Mouse (Mus musculus) left cerebral cortex, adult 2 months (tissue): Measurements from ENCODE around the gene Il1r2. TPM values are rescaled to one million over a fixed set of nuclear protein-coding genes. Genes with fewer than 3 reads are reported as not detected.

Source experiments
- DNase-seq, 2 experiments: peaks; one replicate each; pipeline ENCODE4 v3.0.0; 2021 to 2022; ENCODE audit warnings: low spot score in 2 of 2, mixed read lengths in 1 of 2; ENCODE audit errors: extremely low spot score in 1 of 2
- H3K27ac ChIP-seq: fragments of 200-600 bp; 2 replicates; pipeline ENCODE4 v1.8.1; 2022
- H3K4me3 ChIP-seq: fragments of 200-600 bp; 2 replicates; pipeline ENCODE4 v1.8.1; 2022
- CTCF ChIP-seq: fragments of 200-600 bp; IDR thresholded peaks from 2 replicates; pipeline ENCODE4 v1.8.1; 2022; ENCODE audit warnings: antibody characterized with exemption, mild to moderate bottlenecking, moderate library complexity
- intact Hi-C: fragments of 180-260 bp; cut with DNase I; formaldehyde crosslinking; loops from one replicate; pipeline ENCODE4 v1.15.1; 2025
- long read RNA-seq, 2 experiments: library from polyadenylated mRNA; stranded (forward); transcript quantifications; one replicate each; pipeline ENCODE4 v2.0.0; 2021; ENCODE audit warnings: borderline mapping rate in 2 of 2
- total RNA-seq, 2 experiments: library from RNA; stranded (reverse); gene quantifications; 2 replicates each; pipeline ENCODE4 v1.2.3; 2021

Gene Il1r2
- total RNA-seq: not detected
- long read RNA-seq, experiment 1: 0 reads
- long read RNA-seq, experiment 2: 0 reads

DNA sequence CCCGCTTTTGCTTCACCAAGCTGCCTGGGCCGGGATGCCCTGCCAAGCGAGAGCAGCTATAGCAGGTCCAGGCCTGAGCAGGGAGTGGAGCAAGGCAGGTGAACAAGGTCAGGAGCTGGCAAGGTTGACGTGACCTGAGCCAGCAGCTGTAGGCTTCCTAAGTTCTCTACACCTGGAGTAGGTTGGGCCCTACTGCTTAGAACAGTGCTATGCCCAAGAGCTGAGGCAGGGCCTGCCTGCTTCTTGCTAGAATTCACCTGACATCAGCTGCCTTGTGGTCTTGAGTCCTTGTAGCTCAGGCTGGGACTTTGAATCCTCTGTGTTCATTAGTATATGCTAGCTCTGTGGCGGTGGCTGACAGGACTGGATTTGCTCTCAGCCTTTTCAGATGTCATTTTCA, at the start of gene Il1r2:
Il1r2 (plus strand) TSS at position 301 of the 400 bp plus-strand sequence.
- intact Hi-C loops: no loop called here
- no peak for DNase-seq
- H3K27ac ChIP-seq: no peak within 1 kb of the TSS
- no peak for TF ChIP-seq CTCF
- no peak within 1 kb of the TSS for H3K4me3 ChIP-seq

DNA sequence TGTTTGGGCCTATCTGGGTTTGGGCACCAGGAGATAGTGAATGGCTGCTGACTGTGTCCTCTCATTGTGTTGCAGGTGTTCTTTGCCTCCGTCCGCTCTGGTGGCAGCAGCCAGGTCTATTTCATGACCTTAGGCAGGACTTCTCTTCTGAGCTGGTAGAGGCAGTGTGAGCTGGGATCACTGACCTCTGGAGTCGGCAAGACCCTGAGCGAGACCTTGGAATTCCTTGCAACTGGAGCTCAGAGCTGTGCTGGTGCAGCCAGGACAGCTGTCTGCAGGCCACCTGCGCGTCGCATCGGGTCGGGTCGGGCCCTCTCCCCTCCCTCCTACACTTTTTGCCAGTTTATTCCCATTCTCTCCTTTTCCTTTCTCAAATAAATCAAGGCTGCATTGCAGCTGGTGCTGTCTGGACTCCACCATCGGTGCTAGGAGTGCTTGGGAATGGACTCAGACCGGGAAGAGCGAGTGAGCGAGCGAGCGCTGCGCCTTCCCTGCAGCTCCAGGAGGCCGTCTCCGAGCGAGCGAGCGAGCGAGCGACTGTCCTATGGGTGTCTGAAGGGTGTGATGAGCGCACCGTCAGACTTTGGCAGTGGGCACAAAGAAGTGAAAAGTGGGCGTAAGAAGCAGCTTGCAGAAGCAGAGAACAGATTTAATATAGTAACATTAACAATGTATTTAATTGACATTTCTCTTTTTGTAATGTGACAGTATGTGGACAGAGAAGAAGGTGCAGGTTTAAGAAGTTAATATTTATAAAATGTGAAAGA, 49.1 kb upstream of the Il1r2 start:
- no peak for TF ChIP-seq CTCF
- H3K4me3 ChIP-seq: no peak overlapping the region
- H3K27ac ChIP-seq: peak overlapping the region; percentile 48; the same call in 1 of the 2 replicates
- intact Hi-C loops: loop anchor here (5.0 kb wide), 1 partner anchor 353 kb away; no protein-coding TSS in a partner anchor
- DNase-seq: no peak

DNA sequence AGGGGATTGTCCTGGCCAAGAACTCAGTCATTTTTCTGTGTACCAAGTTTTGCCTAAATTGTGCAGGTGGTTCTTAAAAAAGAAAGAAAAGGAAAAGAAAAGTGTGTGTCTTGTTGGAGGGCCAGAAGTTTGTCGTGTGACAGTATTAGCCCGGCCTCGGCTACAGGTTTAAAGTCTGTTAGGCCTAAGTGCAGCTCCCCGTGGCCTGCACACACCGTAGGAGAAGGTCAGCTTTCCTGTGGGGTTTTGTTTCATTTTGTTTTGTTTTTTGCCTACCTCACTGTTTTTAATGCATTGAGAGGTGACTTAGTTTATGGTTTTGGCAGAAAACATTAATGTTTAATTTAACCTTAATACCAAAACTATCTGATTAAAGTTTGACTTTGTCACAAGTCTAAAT, 48.5 kb upstream of the Il1r2 start:
- intact Hi-C loops: no loop called here
- DNase-seq: no peak
- TF ChIP-seq CTCF: no peak
- 0 out of 2 replicates have a peak overlapping the region, but pooled peaks have one; percentile 28 for H3K27ac ChIP-seq
- no peak overlapping the region for H3K4me3 ChIP-seq

DNA sequence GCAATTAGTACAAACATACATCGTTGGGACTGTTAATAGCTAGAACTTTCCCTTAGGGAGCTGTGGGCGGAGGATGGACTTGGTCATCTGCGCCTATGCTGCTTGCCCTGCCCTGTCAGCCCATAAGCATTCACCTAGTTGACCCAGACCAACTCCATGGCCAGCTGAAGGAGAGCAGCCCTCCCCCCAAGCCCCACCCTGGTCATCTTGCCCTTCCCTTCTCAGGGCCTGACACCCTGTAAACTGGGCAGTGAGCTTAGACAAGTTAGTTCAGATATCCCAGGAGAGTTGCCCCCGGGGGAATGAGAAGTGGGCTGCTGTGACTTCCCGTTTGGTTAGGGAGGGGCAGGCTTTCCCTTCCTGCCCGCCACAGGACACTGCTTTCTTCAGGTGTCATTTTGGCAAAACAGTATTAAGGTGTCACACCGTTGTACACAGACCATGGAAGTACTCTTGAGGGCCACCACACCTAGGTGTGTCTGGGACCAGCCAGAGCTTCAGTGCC, 46.7 kb upstream of the Il1r2 start:
- no peak for TF ChIP-seq CTCF
- Histone ChIP-seq H3K27ac (no peak overlapping the region), H3K4me3 (no peak overlapping the region)
- intact Hi-C loops: no loop called here
- no peak for DNase-seq

DNA sequence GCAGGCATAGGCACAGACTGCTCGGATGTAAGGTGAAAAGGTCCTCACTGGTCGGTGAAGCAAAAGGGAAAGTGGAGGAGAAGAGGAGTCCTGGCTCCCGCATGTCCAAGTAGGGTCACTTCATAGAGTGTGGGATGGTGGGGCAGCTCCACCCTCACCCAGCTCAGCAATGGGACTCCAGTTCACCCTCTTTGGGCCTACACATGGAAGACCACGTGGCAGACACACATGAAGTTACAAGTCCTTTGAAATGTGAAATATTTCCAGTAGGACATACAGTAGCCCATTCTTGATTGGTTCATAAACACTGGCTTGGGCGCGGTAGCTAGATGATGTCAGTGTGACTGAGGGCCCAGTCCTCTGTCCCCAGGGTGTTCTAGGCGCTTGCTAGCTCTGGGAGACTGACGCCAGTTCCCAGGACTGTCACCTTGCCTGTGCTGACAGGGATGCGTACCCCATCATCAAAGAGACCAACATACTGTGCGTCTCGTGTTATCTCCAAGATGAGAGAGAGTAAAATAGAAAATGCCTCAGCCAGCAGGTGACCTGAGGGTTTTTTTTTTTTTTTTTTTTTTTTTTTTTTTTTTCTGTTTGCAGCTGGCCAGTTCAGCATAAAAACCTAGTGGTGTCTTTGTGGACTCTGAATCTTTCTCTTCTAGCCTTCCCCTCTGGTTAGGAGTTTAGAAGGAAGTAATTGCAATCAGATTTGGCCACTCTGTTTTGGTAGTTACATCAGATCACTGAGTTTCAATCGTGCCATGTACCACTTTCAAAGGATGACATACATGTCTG, 45.5 kb upstream of the Il1r2 start:
- no peak overlapping the region for H3K4me3 ChIP-seq
- DNase-seq: no peak
- intact Hi-C loops: no loop called here

DNA sequence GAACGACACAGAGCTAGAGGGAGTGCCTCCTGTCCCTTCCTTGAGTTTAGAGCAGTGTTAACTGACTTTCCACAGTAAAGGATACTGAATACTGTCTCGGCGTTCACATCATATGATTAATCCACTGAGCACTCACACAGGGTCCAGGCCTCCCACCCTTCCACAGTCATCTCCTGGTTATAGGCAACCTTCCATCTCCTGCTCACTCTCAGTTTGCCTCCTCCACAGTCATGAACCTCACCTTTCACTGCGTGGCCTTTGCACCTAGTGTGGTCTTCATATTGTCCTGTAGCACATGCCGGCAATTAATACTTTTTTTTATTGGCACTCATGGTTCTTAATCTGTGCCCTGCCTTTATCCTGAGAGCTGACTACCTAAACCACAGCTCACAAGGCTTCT, 44.3 kb upstream of the Il1r2 start:
- no peak for TF ChIP-seq CTCF
- intact Hi-C loops: no loop called here
- no peak overlapping the region for H3K4me3 ChIP-seq
- no peak overlapping the region for H3K27ac ChIP-seq
- DNase-seq: no peak

More for the DNA sequence above, 45.5 kb upstream of the Il1r2 start:
- no peak overlapping the region for H3K27ac ChIP-seq
- no peak for TF ChIP-seq CTCF

DNA sequence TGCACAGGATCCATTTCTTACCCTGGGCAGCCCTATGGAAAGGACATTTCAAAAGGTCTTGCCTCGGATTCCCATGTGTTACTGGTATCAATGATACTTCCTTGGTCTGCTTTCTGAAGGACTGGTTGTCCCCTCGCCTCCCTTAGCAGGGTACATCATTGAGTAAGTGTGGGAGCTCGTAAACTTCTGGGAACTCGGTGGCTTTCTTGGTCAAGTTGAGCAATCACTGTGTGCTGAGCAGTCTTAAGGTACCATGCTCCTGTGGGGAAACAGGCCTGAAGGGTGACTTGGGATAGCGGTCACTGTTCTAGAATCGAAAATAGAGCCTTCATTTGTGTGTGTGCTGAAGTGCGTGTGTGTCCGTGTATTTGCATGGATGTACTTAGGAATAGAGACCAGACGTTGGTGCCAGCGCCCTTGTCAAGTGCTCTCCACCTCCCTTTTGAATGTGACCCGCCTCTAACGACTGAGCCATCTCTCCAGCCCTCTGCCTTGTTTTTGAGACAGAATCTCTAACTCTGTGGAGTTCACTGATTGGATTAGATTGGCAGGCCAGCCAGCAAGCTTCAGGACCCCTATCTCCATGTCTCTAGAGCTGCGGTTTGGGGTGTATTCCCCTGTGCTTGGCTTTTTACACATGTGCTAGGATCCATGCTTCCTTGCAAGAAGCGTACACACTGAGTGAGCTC, 43.4 kb upstream of the Il1r2 start:
- no peak for DNase-seq
- Histone ChIP-seq H3K27ac (no peak overlapping the region), H3K4me3 (no peak overlapping the region)
- TF ChIP-seq CTCF: no peak
- intact Hi-C loops: no loop called here

DNA sequence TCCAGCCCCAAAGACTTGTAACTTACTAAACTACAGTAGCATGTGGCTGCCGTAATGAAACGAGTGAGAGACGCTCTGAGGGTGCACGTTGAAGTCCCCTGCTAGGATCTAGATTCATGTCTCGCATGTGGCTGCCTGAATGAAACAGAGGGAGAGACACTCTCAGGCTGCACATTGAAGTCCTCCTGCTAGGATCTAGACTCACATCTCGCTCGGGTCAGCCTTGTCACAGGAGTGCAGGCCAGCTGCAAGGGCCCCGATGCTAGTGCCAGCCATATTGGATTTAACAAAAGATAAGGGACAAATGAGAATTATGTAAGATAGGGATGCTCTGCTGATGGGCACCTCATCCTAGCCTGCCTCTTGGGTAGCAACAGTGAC, 42.9 kb upstream of the Il1r2 start:
- Histone ChIP-seq H3K4me3 (no peak overlapping the region), H3K27ac (no peak overlapping the region)
- intact Hi-C loops: no loop called here
- no peak for TF ChIP-seq CTCF
- DNase-seq: no peak

DNA sequence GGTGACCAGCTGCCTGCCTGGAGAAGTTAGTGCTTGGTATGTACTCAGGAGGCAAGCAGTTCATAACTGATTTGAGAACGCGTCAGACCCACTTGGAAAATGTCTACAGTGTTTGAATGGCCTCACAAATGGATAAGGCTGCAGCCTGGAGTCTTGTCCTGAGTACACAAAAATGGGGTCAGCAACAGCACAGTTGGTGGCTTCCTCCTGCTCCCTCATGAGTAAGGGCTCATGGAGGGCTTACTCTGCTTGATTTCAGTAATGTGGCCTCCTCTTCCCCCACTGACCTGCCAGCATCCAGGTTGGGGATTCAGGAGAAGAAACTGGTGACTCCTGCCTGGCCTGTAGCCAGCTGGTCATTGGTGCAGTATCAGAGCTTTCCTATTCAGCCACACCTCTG, 42.3 kb upstream of the Il1r2 start:
- no peak overlapping the region for H3K27ac ChIP-seq
- H3K4me3 ChIP-seq: no peak overlapping the region
- no peak for DNase-seq
- TF ChIP-seq CTCF: no peak
- intact Hi-C loops: no loop called here

DNA sequence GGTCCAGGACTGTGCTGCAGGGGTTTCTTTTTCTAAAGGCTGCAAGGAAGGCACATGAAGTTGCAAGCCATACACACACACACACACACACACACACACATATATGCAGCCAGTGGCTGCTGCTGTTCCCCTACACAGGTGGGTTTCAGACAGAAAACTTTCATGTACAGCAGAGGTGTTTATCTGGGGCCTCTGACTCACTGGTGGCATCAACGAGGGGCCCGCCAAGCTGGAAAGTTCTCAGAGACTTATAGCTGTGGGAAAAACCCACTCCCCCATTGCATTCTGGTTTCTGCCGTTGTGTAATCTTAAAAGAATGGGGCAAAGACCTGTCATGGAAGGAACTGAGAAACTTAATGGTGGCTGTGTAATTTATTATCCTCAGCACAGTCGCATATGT, 40.6 kb upstream of the Il1r2 start:
- Histone ChIP-seq H3K4me3 (no peak overlapping the region), H3K27ac (no peak overlapping the region)
- TF ChIP-seq CTCF: no peak
- intact Hi-C loops: no loop called here
- no peak for DNase-seq

DNA sequence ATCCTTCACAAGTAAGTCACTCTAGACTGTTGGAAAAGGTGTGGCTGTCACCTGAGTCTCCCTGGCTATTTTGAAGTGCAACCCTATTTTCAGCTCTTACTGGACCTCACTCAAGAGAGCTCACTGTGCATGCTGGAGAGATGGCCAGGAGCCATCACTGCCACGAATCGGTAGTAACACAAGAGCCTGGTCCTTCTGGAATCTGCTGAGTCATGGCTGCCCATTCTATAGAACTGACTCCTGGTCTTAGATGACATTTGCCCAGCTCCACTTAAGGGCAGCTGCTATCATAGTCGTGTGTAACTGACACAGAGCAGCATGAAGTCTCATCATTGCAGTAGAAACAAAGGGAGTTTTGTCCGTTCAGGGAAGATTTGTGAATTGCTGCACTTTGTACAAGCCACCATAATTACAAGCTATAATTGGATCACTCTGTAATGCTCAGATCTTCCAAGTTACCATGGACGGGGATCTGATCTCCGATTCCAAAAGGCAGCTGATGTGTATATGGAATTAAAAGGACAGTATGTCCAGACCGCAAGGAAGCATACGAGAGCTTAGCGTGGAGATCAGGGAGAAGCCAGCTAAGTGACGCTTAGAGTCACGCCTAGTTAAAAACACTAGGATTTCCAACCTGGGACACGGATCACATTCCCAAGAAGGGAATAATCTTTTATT, 40.0 kb upstream of the Il1r2 start:
- no peak for TF ChIP-seq CTCF
- intact Hi-C loops: no loop called here
- DNase-seq: no peak
- Histone ChIP-seq H3K4me3 (no peak overlapping the region), H3K27ac (no peak overlapping the region)

DNA sequence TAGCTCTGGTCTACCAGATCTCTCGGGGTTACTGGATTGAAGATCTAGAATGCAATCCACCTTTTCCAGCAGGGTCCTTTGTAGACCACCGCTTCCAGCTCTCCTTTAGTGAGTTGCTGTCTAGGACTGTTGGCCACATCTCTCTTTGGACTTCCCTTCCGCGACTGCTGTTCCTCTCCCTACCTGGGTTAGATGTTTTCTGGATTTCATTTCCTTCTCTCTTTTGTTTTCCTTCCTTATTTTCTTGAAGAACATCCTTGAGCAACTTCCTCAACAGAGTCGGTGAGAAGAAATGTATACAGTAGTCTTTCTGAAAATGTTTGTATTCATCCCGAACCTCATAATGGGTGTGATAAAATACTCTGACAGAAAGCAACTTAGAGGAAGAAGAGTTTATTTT, 36.0 kb upstream of the Il1r2 start:
- intact Hi-C loops: no loop called here
- H3K27ac ChIP-seq: no peak overlapping the region
- H3K4me3 ChIP-seq: no peak overlapping the region
- no peak for TF ChIP-seq CTCF
- DNase-seq: no peak
